Mouse (Mus musculus) layer of hippocampus, adult 11-12 months (tissue): ENCODE measurements around the gene Slc44a3.

Source experiments
- DNase-seq: peaks from one replicate; pipeline ENCODE4 v3.0.0; 2022; ENCODE audit warnings: low spot score

Gene Slc44a3

GRCm38 (mm10) chr3:121532176-121532575 lies at the start of gene Slc44a3:
Slc44a3 (minus strand) TSS chr3:121532404.
- no peak for DNase-seq

DNA sequence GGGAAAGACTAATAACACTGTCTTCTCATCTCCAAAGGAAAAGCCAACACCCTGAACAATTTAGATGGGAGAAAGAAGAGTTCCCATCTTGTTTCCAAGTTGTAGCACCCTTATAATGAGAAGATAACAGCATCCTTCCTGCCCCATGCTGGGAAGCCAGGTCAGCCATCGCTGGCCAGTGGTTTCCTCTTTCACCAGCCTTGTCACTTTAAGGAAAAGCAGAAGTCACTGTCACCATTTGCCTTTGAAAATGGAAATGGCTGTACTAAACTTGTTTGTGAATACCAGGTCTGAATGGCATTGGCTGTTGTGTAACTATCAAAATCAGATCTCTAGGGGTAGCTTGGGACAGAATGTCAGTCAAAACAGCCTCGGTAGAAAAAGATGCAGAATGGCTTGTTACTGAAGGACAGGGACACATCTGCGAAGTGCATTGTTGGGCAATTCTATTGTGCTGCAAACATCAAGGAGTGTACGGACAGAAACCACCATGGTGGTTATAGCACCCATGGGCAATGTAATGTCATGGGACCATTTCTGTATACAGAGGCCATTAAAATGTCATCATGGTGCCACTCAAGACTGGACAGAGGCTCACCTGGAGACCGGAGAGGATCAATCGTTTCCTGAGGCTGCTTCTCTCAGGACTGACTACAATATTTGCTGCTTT lies 47.8 kb upstream of the Slc44a3 start:
- no peak for DNase-seq

GRCm38 (mm10) chr3:121579402-121579801 lies 47.2 kb upstream of the Slc44a3 start:
- DNase-seq = no peak

DNA sequence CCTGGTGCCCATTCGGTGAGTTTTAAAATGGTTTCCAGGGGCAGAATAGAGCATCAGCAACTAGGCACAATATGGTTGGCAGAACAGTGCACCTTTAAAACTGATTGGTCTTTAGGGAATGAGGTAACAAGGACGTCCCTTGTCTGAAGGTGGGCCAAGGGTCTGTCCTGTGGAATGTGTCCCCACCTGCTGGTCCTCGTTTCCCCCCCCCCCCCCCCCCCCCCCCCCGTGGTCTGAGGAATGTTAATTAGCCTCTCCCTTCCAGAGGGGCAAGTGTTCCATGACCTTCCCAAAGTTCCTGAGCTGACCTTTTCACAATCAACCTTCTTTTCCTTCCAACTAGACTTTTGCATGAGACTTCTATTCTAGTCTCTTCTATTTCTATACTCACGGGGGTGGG lies 46.5 kb upstream of the Slc44a3 start:
- DNase-seq = no peak

DNA sequence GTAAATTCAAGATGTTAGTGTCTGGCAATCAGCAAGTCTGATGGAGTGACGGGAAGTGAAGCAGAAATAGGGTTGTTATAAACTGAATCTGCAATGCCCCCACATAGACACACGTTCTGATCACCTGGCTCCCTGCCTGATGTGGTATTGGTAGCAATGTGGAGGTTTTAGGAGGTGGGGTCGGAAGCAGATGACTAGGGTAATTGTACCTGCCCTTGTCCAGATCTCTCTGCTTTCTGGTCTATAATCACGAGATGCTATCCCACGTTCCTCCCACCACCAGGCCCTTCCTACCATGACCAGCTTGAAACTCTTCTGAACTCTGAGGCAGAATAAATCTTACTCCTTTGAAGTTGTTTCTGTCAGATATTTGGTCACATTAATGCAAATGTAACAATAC lies 45.4 kb upstream of the Slc44a3 start:
- no peak for DNase-seq

GRCm38 (mm10) chr3:121577032-121577591 lies 44.9 kb upstream of the Slc44a3 start:
- no peak for DNase-seq

GRCm38 (mm10) chr3:121576367-121576766 lies 44.2 kb upstream of the Slc44a3 start:
- DNase-seq = no peak

DNA sequence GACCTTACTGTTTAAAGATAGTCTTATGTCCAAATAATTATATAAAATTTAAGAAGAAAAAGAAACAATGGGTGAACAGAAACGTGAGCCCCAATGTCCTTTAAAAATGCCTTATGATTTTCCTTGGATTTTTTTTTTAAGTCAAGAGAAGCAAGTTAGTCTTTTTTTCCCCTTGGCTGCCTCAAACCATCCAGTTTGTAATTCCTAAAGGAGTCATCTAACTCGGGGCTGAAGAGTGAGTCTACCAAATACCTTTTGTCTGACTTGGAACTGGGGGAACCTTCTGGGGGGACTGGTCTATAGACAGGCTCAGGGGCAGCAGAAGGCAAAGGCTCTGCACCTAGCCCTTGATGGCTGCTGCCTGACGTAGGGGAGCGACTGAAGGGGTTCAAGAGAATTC lies 42.2 kb upstream of the Slc44a3 start:
- DNase-seq = no peak

DNA sequence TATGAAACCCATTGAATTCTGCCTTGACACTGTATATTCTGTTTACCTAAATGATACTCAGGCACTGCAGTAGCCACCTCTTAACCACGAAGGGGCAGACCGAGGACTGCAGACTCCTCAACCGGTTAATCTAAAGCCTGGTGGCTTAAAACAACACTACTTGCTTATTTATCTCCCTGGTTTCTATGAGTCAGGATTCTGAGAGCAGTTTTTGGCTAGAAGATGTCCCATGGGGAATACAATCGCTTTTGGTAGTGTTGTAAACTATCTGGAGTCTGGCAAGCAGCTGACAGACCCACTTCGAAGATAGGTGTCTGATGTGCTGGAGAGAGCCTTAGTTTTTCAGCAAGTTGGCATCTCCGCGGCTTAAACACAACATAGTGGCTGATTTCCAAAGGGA lies 41.7 kb upstream of the Slc44a3 start:
- DNase-seq = no peak

DNA sequence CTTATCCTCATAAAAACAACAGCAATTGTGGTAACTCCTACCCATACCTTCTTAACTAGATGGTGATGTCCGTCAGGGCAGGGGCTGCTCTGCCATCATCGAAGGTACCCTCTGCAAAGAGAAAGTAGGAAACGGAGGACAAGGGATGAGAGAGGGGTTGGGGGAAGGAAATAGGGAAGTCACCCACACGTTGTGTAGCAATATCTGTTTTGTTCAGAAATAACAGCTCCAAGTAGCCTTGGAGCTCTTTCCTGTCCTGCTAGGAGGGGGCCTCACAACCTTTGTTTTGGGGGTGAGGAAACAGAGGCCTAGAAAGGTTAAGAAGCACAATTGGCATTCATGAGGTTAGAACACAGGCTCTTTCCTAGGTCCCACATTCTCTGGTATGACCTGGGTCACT lies 39.3 kb upstream of the Slc44a3 start:
- no peak for DNase-seq

- no peak for DNase-seq
These were observed 38.4 kb upstream of the Slc44a3 start for GRCm38 (mm10) chr3:121570623-121571022.

DNA sequence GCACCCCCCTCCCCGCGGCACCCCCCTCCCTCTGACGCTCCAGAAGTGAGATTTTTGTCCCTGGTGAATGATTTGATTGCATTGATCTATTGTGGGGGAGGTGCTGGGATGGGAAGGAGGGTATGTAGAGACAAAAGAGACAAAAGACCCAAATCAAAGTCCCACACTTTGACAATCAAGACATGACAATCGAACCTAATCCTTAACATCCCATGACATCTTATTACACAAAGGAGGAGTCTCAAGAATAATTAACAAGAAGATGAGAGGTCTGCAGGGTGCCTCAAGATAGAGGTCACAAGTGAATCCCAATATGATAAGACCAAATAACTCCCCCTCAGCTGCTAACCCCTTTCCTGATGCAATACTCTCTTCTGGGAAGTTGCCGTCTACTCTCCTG lies 37.6 kb upstream of the Slc44a3 start:
- DNase-seq = no peak

DNA sequence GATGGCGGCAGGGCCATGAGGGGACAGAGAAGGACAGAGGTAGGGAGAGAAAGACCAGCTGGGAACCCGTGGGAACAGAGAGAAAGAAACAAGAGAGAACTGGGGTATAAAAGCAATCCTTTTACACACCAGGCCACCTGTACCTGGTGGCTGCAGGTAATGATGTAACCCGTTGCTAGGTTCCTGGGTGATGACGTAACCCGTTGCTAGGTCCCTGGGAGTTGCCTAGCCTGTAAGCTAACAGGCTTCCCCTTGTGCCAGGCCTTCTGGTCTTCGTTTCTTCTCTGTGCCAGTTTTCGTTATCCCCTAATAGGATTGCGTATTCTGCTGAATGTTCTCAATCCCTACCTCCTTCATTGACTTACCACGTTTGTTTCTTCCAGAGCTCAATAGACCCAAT lies 36.8 kb upstream of the Slc44a3 start:
- DNase-seq = no peak

DNA sequence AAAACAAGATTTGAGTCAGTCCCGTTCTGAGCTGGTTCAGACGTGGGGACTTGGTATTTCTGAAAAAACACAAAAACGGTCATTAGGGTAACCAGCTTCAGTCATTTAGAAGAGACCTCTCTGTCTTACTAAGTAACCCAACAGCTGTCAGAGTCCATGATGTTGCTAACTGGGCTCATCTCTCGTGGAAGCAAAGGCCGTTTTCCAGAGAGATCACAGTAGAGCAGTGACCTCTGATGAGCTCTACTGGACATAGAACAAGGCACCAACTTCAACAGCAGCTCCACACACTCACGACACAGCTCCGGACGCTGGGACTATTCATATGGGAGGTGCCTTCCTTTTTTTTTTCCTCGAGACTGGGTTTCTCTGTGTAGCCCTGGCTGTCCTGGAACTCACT lies 35.7 kb upstream of the Slc44a3 start:
- DNase-seq = no peak

DNA sequence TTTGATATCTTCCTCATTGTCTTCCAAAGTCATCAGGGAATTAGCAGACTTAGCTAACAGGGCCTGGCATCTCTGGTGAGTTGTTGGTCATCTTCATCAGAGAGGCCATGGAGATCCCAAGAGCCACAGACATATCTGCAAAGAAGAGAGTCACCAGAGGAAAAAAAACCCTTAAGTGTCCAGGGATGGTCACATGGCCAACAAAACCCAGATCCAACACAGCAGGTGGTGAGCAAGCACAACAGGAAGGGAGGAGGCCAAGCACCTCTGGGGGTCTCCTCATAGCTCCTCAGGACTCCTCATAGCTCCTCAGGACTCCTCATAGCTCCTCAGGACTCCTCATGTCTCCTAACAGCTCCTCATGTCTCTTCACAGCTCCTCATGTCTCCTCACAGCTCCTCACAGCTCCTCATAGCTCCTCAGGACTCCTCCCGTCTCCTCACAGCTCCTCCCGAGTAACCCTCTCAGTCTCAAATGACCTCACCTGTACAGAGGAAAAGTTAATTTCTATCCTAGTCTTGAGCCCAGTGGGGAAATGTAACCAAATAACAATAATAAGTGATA lies 35.2 kb upstream of the Slc44a3 start:
- DNase-seq = no peak

- DNase-seq = no peak
These were observed 34.7 kb upstream of the Slc44a3 start for GRCm38 (mm10) chr3:121566901-121567300.

DNA sequence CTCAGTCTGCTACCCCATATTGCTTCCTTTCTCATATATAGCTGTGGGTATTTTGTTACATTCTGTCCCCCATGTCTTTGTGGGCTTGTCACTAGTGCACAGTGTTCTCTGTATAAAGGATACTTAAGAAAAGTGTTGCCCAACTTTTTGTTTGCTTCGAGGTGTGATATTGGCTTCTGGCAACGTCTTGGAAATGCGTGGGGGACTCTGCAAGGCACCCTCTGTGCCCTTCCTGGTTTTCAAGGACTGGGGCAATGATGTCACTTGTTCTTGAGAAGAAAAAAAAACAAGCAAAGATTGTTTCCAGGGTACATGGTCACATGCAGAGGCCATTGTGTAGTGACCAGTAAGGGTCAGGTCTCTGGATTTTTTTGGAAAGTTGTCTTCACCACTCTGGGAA lies 29.6 kb upstream of the Slc44a3 start:
- no peak for DNase-seq

GRCm38 (mm10) chr3:121560115-121560865 lies 28.1 kb upstream of the Slc44a3 start:
- no peak for DNase-seq

DNA sequence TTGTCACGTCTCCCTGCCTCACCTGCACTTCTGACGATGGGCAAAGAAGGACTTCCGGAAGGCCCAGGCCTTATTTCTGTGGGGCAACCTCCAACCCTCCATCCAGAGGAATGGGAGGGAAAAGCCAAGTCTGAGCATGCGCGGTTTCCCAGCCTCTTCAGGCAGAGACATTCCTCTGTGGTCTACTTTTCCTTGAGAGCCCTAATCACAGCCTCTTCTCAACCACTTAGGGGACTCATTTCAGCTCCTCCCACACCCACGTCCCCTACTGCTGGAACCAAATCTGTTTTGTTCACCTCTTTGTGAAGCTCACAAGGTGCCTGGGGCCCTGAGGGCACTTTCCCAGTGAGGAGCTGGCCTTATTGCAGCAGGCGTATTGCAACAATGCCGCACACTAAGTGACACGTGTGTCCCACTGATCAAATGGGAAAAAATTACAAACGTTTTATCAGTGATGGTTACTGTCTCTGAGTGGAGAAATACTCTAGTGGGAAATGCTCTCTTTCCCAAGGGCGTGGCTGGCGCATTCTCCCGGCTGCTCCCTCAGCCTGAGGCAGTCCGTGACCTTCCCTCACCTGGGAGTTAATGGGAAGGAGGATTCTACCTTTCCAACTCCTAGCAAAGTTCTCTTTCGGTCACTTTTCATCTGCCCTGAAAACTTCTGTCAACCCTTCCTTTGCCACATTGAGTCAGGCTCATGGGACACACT lies 27.4 kb upstream of the Slc44a3 start:
- DNase-seq = no peak

- no peak for DNase-seq
These were observed 26.7 kb upstream of the Slc44a3 start for GRCm38 (mm10) chr3:121558861-121559260.

DNA sequence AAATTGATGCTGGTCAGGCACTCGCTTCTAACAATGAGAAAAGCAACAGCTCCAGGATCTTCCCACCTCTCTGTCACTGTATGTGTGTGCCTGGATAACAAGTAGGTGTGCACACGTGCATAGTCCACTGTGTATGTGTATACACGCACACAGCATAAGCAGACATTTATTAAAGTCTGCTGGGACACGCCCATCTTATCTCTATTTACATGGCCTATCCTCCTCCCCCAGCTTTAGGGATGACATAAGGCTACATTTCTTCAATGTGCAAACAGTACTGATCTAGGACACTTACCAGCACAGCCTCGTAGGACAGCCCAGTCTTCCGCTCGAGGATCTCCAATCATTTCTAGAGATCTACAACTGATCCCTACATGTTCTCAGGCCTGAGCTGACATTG lies 24.1 kb upstream of the Slc44a3 start:
- no peak for DNase-seq

GRCm38 (mm10) chr3:121553294-121553693 lies 21.1 kb upstream of the Slc44a3 start:
- no peak for DNase-seq

- DNase-seq = no peak
These were observed 20.5 kb upstream of the Slc44a3 start for GRCm38 (mm10) chr3:121552723-121553122.
